Mouse (Mus musculus): Measurements from ENCODE around the gene Rora. TPM values are rescaled to one million over a fixed set of nuclear protein-coding genes. Genes with fewer than 3 reads are reported as not detected.

Gene Rora
- polyA plus RNA-seq, 1 experiment: 0.85 TPM

DNA sequence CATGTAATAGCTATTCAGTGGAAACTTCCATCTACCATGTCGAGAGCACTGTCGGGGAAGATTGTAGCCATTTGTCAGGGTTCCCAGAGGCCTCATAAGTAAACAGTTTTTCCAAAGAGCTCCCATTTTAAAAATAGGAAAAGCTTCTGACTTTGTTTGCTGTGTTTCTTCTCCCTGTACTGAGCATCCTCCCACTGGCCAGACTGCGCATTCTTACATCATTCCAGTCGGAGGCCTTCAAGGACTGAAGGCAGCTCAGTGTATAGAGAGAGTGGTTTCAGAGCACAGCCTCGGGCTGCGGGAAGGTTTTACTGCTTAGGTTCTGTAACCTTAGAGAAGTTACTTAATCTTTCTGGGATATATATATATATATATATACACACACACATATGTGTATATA is 64.8 kb downstream of the Rora start:
- no peak overlapping the region for H3K4me3 ChIP-seq (replicated peaks; ENCODE audit: control insufficient read depth, low read depth, low read length)
- 91% methylated on average over 6 of the region's 6 CpGs for WGBS
- H3K4me1 ChIP-seq (ENCODE audit: control insufficient read depth, insufficient read depth, low read length): no peaks in the 10 kb centered on the region
- no peak for TF ChIP-seq POLR2A (IDR thresholded peaks at IDR 0.05; ENCODE audit: borderline replicate concordance, control insufficient read depth, low read depth, low read length)
- no peak for TF ChIP-seq CTCF (IDR thresholded peaks at IDR 0.05; ENCODE audit: control insufficient read depth, insufficient read depth, low read length)
- no peak overlapping the region for H3K27ac ChIP-seq (ENCODE audit: control insufficient read depth, insufficient read depth, low read depth, low read length, poor library complexity)

DNA sequence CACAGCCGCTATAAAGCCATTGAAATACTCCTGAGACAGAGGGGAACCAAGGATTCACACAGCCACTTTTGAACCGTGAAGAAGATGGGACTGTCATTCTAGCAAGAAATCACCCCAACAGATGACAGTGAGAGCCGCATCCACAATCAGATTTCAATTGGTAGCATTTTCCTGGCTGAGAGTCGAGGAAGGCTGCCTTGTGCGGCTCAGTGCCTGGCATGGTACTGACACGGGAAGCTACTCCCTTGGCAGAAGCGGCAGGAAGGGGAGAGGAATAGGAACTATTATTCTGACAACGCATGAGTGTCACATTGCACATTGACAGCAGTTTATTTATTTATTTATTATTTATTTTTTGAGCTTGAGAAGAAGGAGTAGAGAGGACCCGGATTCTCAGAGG is 65.7 kb downstream of the Rora start:
- TF ChIP-seq POLR2A (IDR thresholded peaks at IDR 0.05; ENCODE audit: borderline replicate concordance, control insufficient read depth, low read depth, low read length): no peak
- no peak for TF ChIP-seq CTCF (IDR thresholded peaks at IDR 0.05; ENCODE audit: control insufficient read depth, insufficient read depth, low read length)
- H3K4me3 ChIP-seq (replicated peaks; ENCODE audit: control insufficient read depth, low read depth, low read length): no peak overlapping the region
- H3K4me1 ChIP-seq (ENCODE audit: control insufficient read depth, insufficient read depth, low read length): no peaks in the 10 kb centered on the region
- 80% methylated on average over 9 of the region's 9 CpGs for WGBS
- H3K27ac ChIP-seq (ENCODE audit: control insufficient read depth, insufficient read depth, low read depth, low read length, poor library complexity): no peak overlapping the region

DNA sequence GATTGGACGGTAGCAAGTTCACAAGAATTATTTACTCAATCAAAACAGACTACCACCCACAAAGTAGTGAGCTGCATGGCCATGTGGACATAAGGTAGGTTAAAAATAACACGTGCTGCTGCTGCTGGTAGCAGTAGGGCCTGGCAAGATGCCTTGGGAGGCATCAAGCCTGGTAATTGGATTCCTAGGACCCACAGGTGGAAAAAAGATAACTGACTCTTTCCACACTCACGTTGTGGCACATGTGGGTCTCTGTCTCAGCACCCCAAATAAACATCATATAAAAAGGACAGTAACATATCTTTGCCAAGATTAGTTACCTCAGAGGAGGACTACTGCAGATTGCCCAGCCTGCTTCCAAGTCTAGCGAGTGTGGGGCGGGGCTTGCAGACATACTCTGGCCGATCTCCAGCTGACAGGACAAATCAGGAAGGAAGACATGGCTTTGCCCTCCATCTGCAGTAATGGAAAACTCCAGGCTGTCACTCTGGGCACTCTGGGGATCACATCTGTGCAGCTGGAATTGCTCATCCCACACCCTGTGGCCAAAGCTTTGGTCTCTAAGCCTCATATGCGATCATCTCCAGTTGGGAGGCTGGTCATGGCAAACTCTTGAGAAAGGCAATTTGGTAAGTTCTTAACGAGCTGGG is 71.2 kb downstream of the Rora start:
- WGBS: 77% methylated on average over 8 of the region's 8 CpGs
- Histone ChIP-seq H3K4me3 (replicated peaks; ENCODE audit: control insufficient read depth, low read depth, low read length) (no peak overlapping the region), H3K27ac (ENCODE audit: control insufficient read depth, insufficient read depth, low read depth, low read length, poor library complexity) (no peak overlapping the region), H3K4me1 (ENCODE audit: control insufficient read depth, insufficient read depth, low read length) (no peaks in the 10 kb centered on the region; the same call in 1 of the 2 replicates)
- TF ChIP-seq POLR2A (IDR thresholded peaks at IDR 0.05; ENCODE audit: borderline replicate concordance, control insufficient read depth, low read depth, low read length): no peak
- TF ChIP-seq CTCF (IDR thresholded peaks at IDR 0.05; ENCODE audit: control insufficient read depth, insufficient read depth, low read length): no peak

DNA sequence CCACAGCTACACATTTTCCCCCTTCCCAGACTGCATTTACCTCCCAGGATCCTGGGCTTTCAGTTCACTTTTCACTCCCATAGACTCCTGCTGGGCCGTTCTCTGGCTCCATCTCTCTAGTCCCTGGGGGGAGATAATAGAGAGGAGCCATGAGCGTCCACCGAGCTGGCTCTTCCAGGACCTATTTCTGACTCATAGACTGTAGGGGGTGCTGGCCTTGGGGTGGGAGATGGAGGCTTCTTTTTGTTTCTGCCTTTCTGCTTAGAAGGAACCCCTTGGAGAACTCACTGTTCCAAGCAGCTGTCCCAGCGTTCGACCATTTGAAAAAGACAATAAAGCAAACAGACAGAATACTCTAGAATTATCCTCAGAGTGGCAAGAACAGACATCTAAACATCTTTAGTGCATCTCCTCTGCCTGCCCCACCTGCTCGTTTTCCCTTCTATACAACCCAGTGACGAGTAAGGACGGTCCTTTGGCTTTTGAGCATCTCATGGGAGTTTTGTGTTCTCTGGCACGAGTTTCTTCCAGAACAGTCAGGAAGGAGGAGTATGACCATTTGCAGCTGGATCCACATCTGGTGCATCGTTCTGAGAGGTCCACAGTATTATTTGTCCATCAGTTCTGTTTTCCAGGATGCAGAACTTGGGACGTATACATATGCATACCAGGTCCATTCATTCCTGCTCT is 73.7 kb downstream of the Rora start:
- no peak for TF ChIP-seq POLR2A (IDR thresholded peaks at IDR 0.05; ENCODE audit: borderline replicate concordance, control insufficient read depth, low read depth, low read length)
- no peaks in the 10 kb centered on the region; the same call in 1 of the 2 replicates for H3K4me1 ChIP-seq (ENCODE audit: control insufficient read depth, insufficient read depth, low read length)
- 81% methylated on average over 11 of the region's 11 CpGs for WGBS
- H3K4me3 ChIP-seq (replicated peaks; ENCODE audit: control insufficient read depth, low read depth, low read length): no peak overlapping the region
- H3K27ac ChIP-seq (ENCODE audit: control insufficient read depth, insufficient read depth, low read depth, low read length, poor library complexity): no peak overlapping the region

DNA sequence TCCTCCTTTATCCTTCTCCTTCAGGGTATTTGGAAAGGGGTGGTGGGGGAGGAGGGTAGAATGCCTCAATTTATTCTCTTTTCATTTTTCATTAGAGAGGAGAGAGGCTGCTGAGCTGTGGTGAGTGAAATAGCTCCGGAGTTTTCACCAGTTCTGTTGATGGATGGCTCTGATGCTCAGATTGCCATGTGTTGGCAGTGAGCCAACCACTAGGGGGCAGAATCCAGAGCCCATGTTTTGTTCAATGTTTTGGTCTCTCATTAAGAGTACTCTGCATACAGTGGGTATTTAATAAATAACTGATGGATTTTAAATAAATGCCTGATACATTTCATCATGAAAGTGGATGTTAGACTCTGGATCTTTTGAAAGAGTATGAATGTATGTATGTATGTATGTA is 77.9 kb downstream of the Rora start:
- no peak overlapping the region for H3K27ac ChIP-seq (ENCODE audit: control insufficient read depth, insufficient read depth, low read depth, low read length, poor library complexity)
- H3K4me1 ChIP-seq (ENCODE audit: control insufficient read depth, insufficient read depth, low read length): no peaks in the 10 kb centered on the region
- no peak overlapping the region for H3K4me3 ChIP-seq (replicated peaks; ENCODE audit: control insufficient read depth, low read depth, low read length)
- TF ChIP-seq CTCF (IDR thresholded peaks at IDR 0.05; ENCODE audit: control insufficient read depth, insufficient read depth, low read length) (no peak), POLR2A (IDR thresholded peaks at IDR 0.05; ENCODE audit: borderline replicate concordance, control insufficient read depth, low read depth, low read length) (no peak)
- 74% methylated on average over 1 of the region's 1 CpGs for WGBS

DNA sequence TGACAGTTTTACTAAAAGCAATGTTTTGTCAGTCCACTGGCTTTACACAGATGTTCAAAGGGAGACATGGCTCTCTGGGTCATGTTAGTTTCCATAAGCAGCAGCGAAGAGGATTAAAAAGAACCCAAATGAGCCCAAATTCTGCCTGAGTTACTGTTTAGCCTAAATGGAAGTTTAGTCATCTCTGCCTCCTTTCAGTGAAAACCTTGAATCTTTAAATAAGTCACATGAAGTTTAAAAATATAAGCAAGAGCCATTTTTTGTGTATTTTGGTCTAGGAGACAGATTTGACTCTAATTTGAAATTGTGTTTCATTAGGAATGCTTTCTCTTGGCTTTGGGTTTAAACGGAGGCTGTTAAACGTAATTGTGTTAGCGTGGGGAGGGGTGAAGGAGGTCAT is 79.3 kb downstream of the Rora start:
- H3K27ac ChIP-seq (ENCODE audit: control insufficient read depth, insufficient read depth, low read depth, low read length, poor library complexity): no peak overlapping the region
- H3K4me3 ChIP-seq (replicated peaks; ENCODE audit: control insufficient read depth, low read depth, low read length): no peak overlapping the region
- WGBS: 86% methylated on average over 4 of the region's 4 CpGs
- H3K4me1 ChIP-seq (ENCODE audit: control insufficient read depth, insufficient read depth, low read length): no peaks in the 10 kb centered on the region
- no peak for TF ChIP-seq POLR2A (IDR thresholded peaks at IDR 0.05; ENCODE audit: borderline replicate concordance, control insufficient read depth, low read depth, low read length)
- TF ChIP-seq CTCF (IDR thresholded peaks at IDR 0.05; ENCODE audit: control insufficient read depth, insufficient read depth, low read length): no peak

DNA sequence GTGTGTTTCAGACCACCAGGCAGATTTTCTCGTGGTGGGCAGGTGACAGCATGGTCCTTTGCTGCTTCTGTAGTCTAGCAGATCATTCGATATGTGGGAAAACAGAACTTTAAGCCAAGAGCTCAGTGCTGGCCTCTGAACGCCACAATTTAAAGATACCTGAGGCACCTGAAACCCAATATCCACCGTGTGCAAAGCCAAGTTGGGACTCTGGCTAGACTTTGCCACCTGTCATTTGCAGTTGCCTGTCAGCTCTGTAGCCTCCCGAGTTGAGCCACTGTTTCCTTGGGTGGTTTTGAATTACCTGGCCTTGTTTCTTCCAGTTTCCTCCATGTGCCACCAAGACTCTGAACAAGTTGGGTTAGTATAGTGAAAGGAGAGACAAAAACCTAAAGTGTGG is 82.3 kb downstream of the Rora start:
- H3K4me1 ChIP-seq (ENCODE audit: control insufficient read depth, insufficient read depth, low read length): no peaks in the 10 kb centered on the region
- no peak overlapping the region for H3K4me3 ChIP-seq (replicated peaks; ENCODE audit: control insufficient read depth, low read depth, low read length)
- TF ChIP-seq POLR2A (IDR thresholded peaks at IDR 0.05; ENCODE audit: borderline replicate concordance, control insufficient read depth, low read depth, low read length) (no peak), CTCF (IDR thresholded peaks at IDR 0.05; ENCODE audit: control insufficient read depth, insufficient read depth, low read length) (no peak)
- 71% methylated on average over 5 of the region's 5 CpGs for WGBS
- H3K27ac ChIP-seq (ENCODE audit: control insufficient read depth, insufficient read depth, low read depth, low read length, poor library complexity): no peak overlapping the region

DNA sequence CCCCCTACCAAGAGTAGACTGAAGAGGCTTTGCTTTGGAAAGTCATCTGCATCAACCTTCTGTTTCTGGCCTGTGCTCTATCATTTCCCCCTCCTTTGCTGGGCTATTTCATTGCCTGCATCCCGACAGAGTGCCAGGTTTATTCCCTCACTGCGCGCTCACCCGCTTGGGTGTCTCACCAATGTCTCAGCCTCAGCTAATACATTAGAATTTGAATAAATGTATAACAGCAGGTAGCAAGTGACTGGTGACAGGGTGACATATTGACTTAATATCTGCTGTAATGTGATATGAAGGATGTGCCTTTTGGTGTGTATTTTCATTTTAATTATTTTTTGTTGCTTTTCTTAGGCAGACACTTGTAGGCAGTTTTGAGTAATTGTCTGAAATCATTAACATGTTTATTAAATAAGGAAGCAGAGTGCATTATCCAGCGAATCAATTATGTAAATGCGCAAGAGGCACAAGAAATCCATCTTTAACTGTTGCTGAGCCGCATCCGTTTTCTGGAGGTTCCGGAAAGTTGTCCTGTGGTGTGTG is 83.7 kb downstream of the Rora start:
- Histone ChIP-seq H3K27ac (ENCODE audit: control insufficient read depth, insufficient read depth, low read depth, low read length, poor library complexity) (no peak overlapping the region), H3K4me3 (replicated peaks; ENCODE audit: control insufficient read depth, low read depth, low read length) (no peak overlapping the region), H3K4me1 (ENCODE audit: control insufficient read depth, insufficient read depth, low read length) (no peaks in the 10 kb centered on the region)
- TF ChIP-seq POLR2A (IDR thresholded peaks at IDR 0.05; ENCODE audit: borderline replicate concordance, control insufficient read depth, low read depth, low read length) (no peak), CTCF (IDR thresholded peaks at IDR 0.05; ENCODE audit: control insufficient read depth, insufficient read depth, low read length) (no peak)
- 89% methylated on average over 9 of the region's 9 CpGs for WGBS
